Mouse (Mus musculus) C2C12 (cell line): ENCODE measurements around the gene Slfn14.

Source experiments
- CEBPB ChIP-seq: IDR thresholded peaks from one replicate; pipeline ENCODE4 v1.6.1; 2011; ENCODE audit warnings: low read depth, mild to moderate bottlenecking, control low read depth, moderate library complexity
- CTCF ChIP-seq: IDR thresholded peaks from one replicate; pipeline ENCODE4 v1.5.1; 2011; ENCODE audit not compliant: control insufficient read depth, insufficient read depth, insufficient read length
- FOSL1 ChIP-seq: IDR thresholded peaks from one replicate; pipeline ENCODE4 v1.8.0; 2011; ENCODE audit warnings: mild to moderate bottlenecking, low read length; ENCODE audit not compliant: poor library complexity, insufficient read depth, severe bottlenecking
- MAX ChIP-seq: IDR thresholded peaks from one replicate; pipeline ENCODE4 v1.6.1; 2011; ENCODE audit warnings: mild to moderate bottlenecking, control low read depth
- MYOD1 ChIP-seq: IDR thresholded peaks from one replicate; pipeline ENCODE4 v1.6.1; 2011; ENCODE audit warnings: low read depth; ENCODE audit not compliant: control insufficient read depth, insufficient read length
- MYOG ChIP-seq: IDR thresholded peaks from one replicate; pipeline ENCODE4 v1.6.1; 2011; ENCODE audit not compliant: control insufficient read depth, insufficient read length; ENCODE audit errors: extremely low read depth
- USF1 ChIP-seq: IDR thresholded peaks from one replicate; pipeline ENCODE4 v1.6.1; 2011; ENCODE audit warnings: low read depth, mild to moderate bottlenecking, control low read depth, moderate library complexity

DNA sequence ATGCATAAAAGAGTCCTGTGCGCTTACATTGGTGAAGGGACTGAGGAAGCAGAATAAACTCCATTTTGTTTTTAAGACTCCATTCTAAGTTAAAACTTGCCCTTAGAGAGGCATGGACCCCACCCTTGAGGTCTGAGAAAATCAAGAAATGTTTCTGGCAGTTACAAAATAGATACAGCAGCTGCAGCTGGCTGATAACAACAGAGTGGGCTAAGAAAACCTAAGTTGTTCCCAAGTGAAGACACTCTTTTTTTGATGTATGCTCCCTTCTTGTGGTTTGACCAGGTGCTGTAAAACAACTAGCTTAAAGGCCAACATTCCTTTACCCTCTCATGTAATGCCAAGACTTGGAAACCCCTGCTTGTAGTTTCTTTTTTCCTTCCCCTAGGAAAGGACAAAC, 23.9 kb downstream of the Slfn14 start:
- TF ChIP-seq CTCF (no peak), MAX (no peak), CEBPB (no peak), MYOD1 (no peak), USF1 (no peak), MYOG (no peak), FOSL1 (no peak)
